Mouse (Mus musculus): ENCODE measurements at regions not wholly inside any gene's neighbourhood (a gene's known extent, or its start where the extent isn't known, plus 50 kb on each side); places are given as distances from the start of the nearest gene placed in this dataset.

- no peak for TF ChIP-seq CTCF (conservative IDR thresholded peaks at IDR 0.05 in 1 of 2, IDR thresholded peaks at IDR 0.05 in 1 of 2; ENCODE audit: low read depth in 2 of 2, low read length in 2 of 2)
- no peak for TF ChIP-seq MXI1 (IDR thresholded peaks at IDR 0.05; ENCODE audit: low read depth, low read length)
- TF ChIP-seq USF1 (IDR thresholded peaks at IDR 0.05; ENCODE audit: low read depth, low read length) = no peak
- TF ChIP-seq POLR2A (IDR thresholded peaks at IDR 0.05; ENCODE audit: low read depth, low read length) = no peak
- TF ChIP-seq RAD21 (IDR thresholded peaks at IDR 0.05; ENCODE audit: low read depth, low read length) = no peak
- no peak for TF ChIP-seq ZC3H11A (IDR thresholded peaks at IDR 0.05; ENCODE audit: low read depth, low read length)
- TF ChIP-seq MEF2A (IDR thresholded peaks at IDR 0.05; ENCODE audit: borderline replicate concordance, low read depth, low read length) = no peak
- TF ChIP-seq RCOR1 (conservative IDR thresholded peaks at IDR 0.05; ENCODE audit: low read depth, low read length) = no peak
- no peak for TF ChIP-seq EP300 (IDR thresholded peaks at IDR 0.05; ENCODE audit: low read length)
- TF ChIP-seq MAX (IDR thresholded peaks at IDR 0.05; ENCODE audit: low read length) = no peak
- TF ChIP-seq ZMIZ1 (IDR thresholded peaks at IDR 0.05; ENCODE audit: low read depth, low read length) = no peak
- TF ChIP-seq SMC3 (IDR thresholded peaks at IDR 0.05; ENCODE audit: low read depth, low read length) = no peak
- no peak for TF ChIP-seq KAT2A (IDR thresholded peaks at IDR 0.05; ENCODE audit: insufficient replicate concordance, low read length)
Observed at GRCm38 (mm10) chr7:96002401-96002800, 168.6 kb upstream of the Tenm4 start.
